Mouse (Mus musculus): ENCODE results near the gene Cd3e. TPM values are rescaled to one million over a fixed set of nuclear protein-coding genes. Genes with fewer than 3 reads are reported as not detected.

Gene Cd3e
- total and polyA plus RNA-seq, 3 experiments: not detected

GRCm38 (mm10) chr9:45042056-45042720 is 32.8 kb upstream of the Cd3e start:
- Histone ChIP-seq H3K4me1 (ENCODE audit: control insufficient read depth in 1 of 2, insufficient read depth in 2 of 2, low read length in 2 of 2) (peaks cover 6 to 32% of the 10 kb centered on the region in 2 experiments), H3K4me3 (ENCODE audit: control insufficient read depth in 1 of 2, insufficient read depth in 1 of 2, low read depth in 2 of 2, low read length in 2 of 2) (no peak overlapping the region), H3K36me3 (ENCODE audit: control insufficient read depth in 1 of 2, insufficient read depth in 2 of 2, low read length in 2 of 2) (peaks cover 0 to 24% of the 10 kb centered on the region in 2 experiments; a peak in 2 of 4 replicates), H3K9ac (ENCODE audit: control insufficient read depth, low read depth, low read length, poor library complexity, severe bottlenecking) (no peak overlapping the region), H3K27ac (ENCODE audit: control insufficient read depth, low read depth, low read length) (peak overlapping the region; percentile 72), H3K27me3 (ENCODE audit: control insufficient read depth in 1 of 2, insufficient read depth in 2 of 2, low read length in 2 of 2) (peaks cover 5% of the 10 kb centered on the region in 2 experiments; a peak in 2 of 4 replicates), H3K79me2 (ENCODE audit: control insufficient read depth, insufficient read depth, low read length, poor library complexity) (no peaks in the 10 kb centered on the region), H3K9me3 (replicated peaks; ENCODE audit: insufficient read depth, low read length) (no peaks in the 10 kb centered on the region)
- no peak for TF ChIP-seq ZC3H11A (IDR thresholded peaks at IDR 0.05; ENCODE audit: low read depth, low read length)
- no peak for TF ChIP-seq ZKSCAN1 (IDR thresholded peaks at IDR 0.05; ENCODE audit: low read depth, low read length)
- no peak for TF ChIP-seq RAD21 (IDR thresholded peaks at IDR 0.05; ENCODE audit: low read depth, low read length)
- TF ChIP-seq GABPA (IDR thresholded peaks at IDR 0.05; ENCODE audit: low read depth, low read length): no peak
- no peak for TF ChIP-seq TBP (IDR thresholded peaks at IDR 0.05; ENCODE audit: low read depth, low read length)
- TF ChIP-seq TCF12 (IDR thresholded peaks at IDR 0.05; ENCODE audit: low read depth, low read length): no peak
- TF ChIP-seq USF2 (IDR thresholded peaks at IDR 0.05; ENCODE audit: borderline replicate concordance in 1 of 2, insufficient read depth in 1 of 2, low read depth in 1 of 2, low read length in 2 of 2): no peak
- TF ChIP-seq EP300 (IDR thresholded peaks at IDR 0.05; ENCODE audit: low read depth in 1 of 2, low read length in 2 of 2): no peak
- no peak for DNase-seq (ENCODE audit: low read depth, low spot score)

- Histone ChIP-seq H3K9ac (ENCODE audit: control insufficient read depth, low read depth, low read length, poor library complexity, severe bottlenecking) (peak overlapping the region; percentile 64), H3K79me2 (ENCODE audit: control insufficient read depth, insufficient read depth, low read length, poor library complexity) (no peaks in the 10 kb centered on the region), H3K27me3 (ENCODE audit: control insufficient read depth in 1 of 2, insufficient read depth in 2 of 2, low read length in 2 of 2) (peaks cover 5 to 7% of the 10 kb centered on the region in 2 experiments; a peak in 3 of 4 replicates), H3K27ac (ENCODE audit: control insufficient read depth, low read depth, low read length) (peak overlapping the region; percentile 72), H3K9me3 (replicated peaks; ENCODE audit: insufficient read depth, low read length) (no peaks in the 10 kb centered on the region), H3K4me1 (ENCODE audit: control insufficient read depth in 1 of 2, insufficient read depth in 2 of 2, low read length in 2 of 2) (peaks cover 2 to 23% of the 10 kb centered on the region in 2 experiments), H3K36me3 (ENCODE audit: control insufficient read depth in 1 of 2, insufficient read depth in 2 of 2, low read length in 2 of 2) (peaks cover 0 to 18% of the 10 kb centered on the region in 2 experiments; a peak in 2 of 4 replicates), H3K4me3 (ENCODE audit: control insufficient read depth in 1 of 2, insufficient read depth in 1 of 2, low read depth in 2 of 2, low read length in 2 of 2) (peak overlapping the region; percentile 40 to 53; a peak in 3 of 4 replicates)
- DNase-seq (ENCODE audit: low read depth, low spot score): peak; percentile 93
- TF ChIP-seq POLR2AphosphoS2 (IDR thresholded peaks at IDR 0.05; ENCODE audit: low read length) (no peak), EP300 (IDR thresholded peaks at IDR 0.05; ENCODE audit: low read depth in 1 of 2, low read length in 2 of 2) (peak; percentile 97 to 99), BHLHE40 (IDR thresholded peaks at IDR 0.05; ENCODE audit: borderline replicate concordance, low read depth, low read length) (peak; percentile 84), HCFC1 (IDR thresholded peaks at IDR 0.05; ENCODE audit: low read depth, low read length) (peak; percentile 34; the same call in 1 of the 2 replicates), ZNF384 (IDR thresholded peaks at IDR 0.05; ENCODE audit: low read depth, low read length) (0 out of 2 replicates have a peak, but pooled peaks have one; percentile 4), USF2 (IDR thresholded peaks at IDR 0.05; ENCODE audit: borderline replicate concordance in 1 of 2, insufficient read depth in 1 of 2, low read depth in 1 of 2, low read length in 2 of 2) (no peak), SMC3 (IDR thresholded peaks at IDR 0.05; ENCODE audit: low read depth, low read length) (no peak), GATA1 (IDR thresholded peaks at IDR 0.05; ENCODE audit: low read depth, low read length) (peak; percentile 93), MAZ (IDR thresholded peaks at IDR 0.05; ENCODE audit: low read depth, low read length) (no peak; the same call in 1 of the 2 replicates), ZMIZ1 (IDR thresholded peaks at IDR 0.05; ENCODE audit: low read depth, low read length) (no peak), MYB (IDR thresholded peaks at IDR 0.05; ENCODE audit: low read depth, low read length) (peak; percentile 98), CHD1 (IDR thresholded peaks at IDR 0.05; ENCODE audit: low read depth, low read length) (no peak), SIN3A (IDR thresholded peaks at IDR 0.05; ENCODE audit: low read length) (peak; percentile 76), MYC (IDR thresholded peaks at IDR 0.05; ENCODE audit: low read depth, low read length) (peak; percentile 69; the same call in 1 of the 2 replicates), POLR2A (IDR thresholded peaks at IDR 0.05; ENCODE audit: control insufficient read depth in 1 of 2, insufficient read depth in 1 of 2, low read depth in 1 of 2, low read length in 2 of 2, poor library complexity in 1 of 2) (no peak), JUND (IDR thresholded peaks at IDR 0.05; ENCODE audit: low read depth, low read length) (no peak), MAFK (IDR thresholded peaks at IDR 0.05; ENCODE audit: borderline replicate concordance, low read depth, low read length) (peak; percentile 83; the same call in 1 of the 2 replicates), TCF12 (IDR thresholded peaks at IDR 0.05; ENCODE audit: low read depth, low read length) (peak; percentile 99), MXI1 (IDR thresholded peaks at IDR 0.05; ENCODE audit: low read depth, low read length) (peak; percentile 80; the same call in 1 of the 2 replicates), CHD2 (IDR thresholded peaks at IDR 0.05; ENCODE audit: low read length) (no peak; the same call in 1 of the 2 replicates), RAD21 (IDR thresholded peaks at IDR 0.05; ENCODE audit: low read depth, low read length) (no peak), GABPA (IDR thresholded peaks at IDR 0.05; ENCODE audit: low read depth, low read length) (no peak), ZC3H11A (IDR thresholded peaks at IDR 0.05; ENCODE audit: low read depth, low read length) (no peak), NRF1 (IDR thresholded peaks at IDR 0.05; ENCODE audit: insufficient read depth, low read depth, low read length, poor library complexity, severe bottlenecking) (peak; percentile 33; the same call in 1 of the 2 replicates), TAL1 (IDR thresholded peaks at IDR 0.05; ENCODE audit: low read length) (peak; percentile 91)
Observed at GRCm38 (mm10) chr9:45041131-45041838, 31.9 kb upstream of the Cd3e start.

All from MEL (cell line).